Mouse (Mus musculus): ENCODE data around the gene Naa20.
"Not testable (repeated sequence)": the region's sequence is repeated elsewhere in the genome, so short reads cannot be mapped to it uniquely, and the experiment has no call there.

Naa20 gene

GRCm38 (mm10) chr2:145884913-145885785, 16.8 kb upstream of the Naa20 start:
- peak; percentile 42 for DNase-seq (ENCODE audit: low read depth)

- peak; percentile 65 for DNase-seq (ENCODE audit: low read depth)
These were observed 13.7 kb upstream of the Naa20 start for GRCm38 (mm10) chr2:145887937-145888765.

GRCm38 (mm10) chr2:145888766-145889480, 13.0 kb upstream of the Naa20 start:
- DNase-seq (ENCODE audit: low read depth), result no peak

GRCm38 (mm10) chr2:145890571-145890970, 11.3 kb upstream of the Naa20 start:
- DNase-seq (ENCODE audit: low read depth), result no peak

- DNase-seq (ENCODE audit: low read depth), result no peak
These were observed 8.1 kb upstream of the Naa20 start for GRCm38 (mm10) chr2:145893756-145894155.

GRCm38 (mm10) chr2:145898106-145898505, 3.8 kb upstream of the Naa20 start:
- DNase-seq (ENCODE audit: low read depth), result no peak

- not testable (repeated sequence) for DNase-seq (ENCODE audit: low read depth)
These were observed 1.6 kb upstream of the Naa20 start for GRCm38 (mm10) chr2:145900318-145900717.

GRCm38 (mm10) chr2:145903061-145903901, 1.4 kb downstream of the Naa20 start:
- peak; percentile 87 for DNase-seq (ENCODE audit: low read depth)

GRCm38 (mm10) chr2:145903983-145904616, 2.2 kb downstream of the Naa20 start:
- DNase-seq (ENCODE audit: low read depth), result peak; percentile 46

GRCm38 (mm10) chr2:145905156-145905555, 3.3 kb downstream of the Naa20 start:
- peak; percentile 73 for DNase-seq (ENCODE audit: low read depth)

- DNase-seq (ENCODE audit: low read depth), result not testable (repeated sequence)
These were observed 4.0 kb downstream of the Naa20 start for GRCm38 (mm10) chr2:145905884-145906283.

GRCm38 (mm10) chr2:145920941-145921650, 19.2 kb downstream of the Naa20 start:
- DNase-seq (ENCODE audit: low read depth), result peak; percentile 31

GRCm38 (mm10) chr2:145934339-145935231, 32.7 kb downstream of the Naa20 start, which contains the start of the genes Cfap61 and Crnkl1:
Gene Cfap61 (plus strand): TSS chr2:145934784.
Gene Crnkl1 (minus strand): TSS chr2:145935014.
- peak; percentile 97 for DNase-seq (ENCODE audit: low read depth)

- DNase-seq (ENCODE audit: low read depth), result no peak
These were observed 35.1 kb downstream of the Naa20 start for GRCm38 (mm10) chr2:145936975-145937374.

- DNase-seq (ENCODE audit: low read depth), result no peak
These were observed 39.5 kb downstream of the Naa20 start for GRCm38 (mm10) chr2:145941403-145941802.

GRCm38 (mm10) chr2:145944286-145944685, 42.4 kb downstream of the Naa20 start:
- DNase-seq (ENCODE audit: low read depth), result no peak

- no peak for DNase-seq (ENCODE audit: low read depth)
These were observed 46.6 kb downstream of the Naa20 start for GRCm38 (mm10) chr2:145948402-145948954.

GRCm38 (mm10) chr2:145949475-145950068, 47.7 kb downstream of the Naa20 start:
- no peak for DNase-seq (ENCODE audit: low read depth)
